Mouse (Mus musculus) spleen, adult 12 weeks (tissue): ENCODE results near the gene Gadd45b.

Experiments used
- DNase-seq: peaks from one replicate; pipeline ENCODE4 v3.0.0; 2022; ENCODE audit warnings: low spot score

Gene Gadd45b

GRCm38 (mm10) chr10:80929299-80930226 lies at the start of gene Gadd45b:
Gene Gadd45b, plus strand, starts transcription at chr10:80930073.
- DNase-seq = peak; percentile 90

GRCm38 (mm10) chr10:80880131-80880641 lies 49.7 kb upstream of the Gadd45b start:
- DNase-seq = peak; percentile 73

- DNase-seq = no peak
Measured at GRCm38 (mm10) chr10:80880901-80881300, 49.0 kb upstream of the Gadd45b start.

GRCm38 (mm10) chr10:80881301-80881700 lies 48.6 kb upstream of the Gadd45b start:
- DNase-seq = peak; percentile 78

- DNase-seq = no peak
Measured at GRCm38 (mm10) chr10:80887181-80887580, 42.7 kb upstream of the Gadd45b start.

GRCm38 (mm10) chr10:80895100-80895499 lies 34.8 kb upstream of the Gadd45b start:
- no peak for DNase-seq

- DNase-seq = no peak
Measured at GRCm38 (mm10) chr10:80895697-80896096, 34.2 kb upstream of the Gadd45b start.

- no peak for DNase-seq
Measured at GRCm38 (mm10) chr10:80896581-80897485, 33.0 kb upstream of the Gadd45b start.

- DNase-seq = no peak
Measured at GRCm38 (mm10) chr10:80897861-80898510, 31.9 kb upstream of the Gadd45b start.

- no peak for DNase-seq
Measured at GRCm38 (mm10) chr10:80899074-80899473, 30.8 kb upstream of the Gadd45b start.

GRCm38 (mm10) chr10:80899591-80900317 lies 30.1 kb upstream of the Gadd45b start:
- DNase-seq = no peak

- DNase-seq = peak; percentile 94
Measured at GRCm38 (mm10) chr10:80900318-80901247, 29.3 kb upstream of the Gadd45b start, which contains the start of gene Timm13. Gene Timm13, minus strand, starts transcription at chr10:80900969.

- no peak for DNase-seq
Measured at GRCm38 (mm10) chr10:80901409-80902272, 28.2 kb upstream of the Gadd45b start.

- DNase-seq = no peak
Measured at GRCm38 (mm10) chr10:80902273-80902940, 27.5 kb upstream of the Gadd45b start.

- DNase-seq = no peak
Measured at GRCm38 (mm10) chr10:80903282-80903681, 26.6 kb upstream of the Gadd45b start.

GRCm38 (mm10) chr10:80904004-80904693 lies 25.7 kb upstream of the Gadd45b start:
- no peak for DNase-seq

- DNase-seq = no peak
Measured at GRCm38 (mm10) chr10:80904709-80905108, 25.2 kb upstream of the Gadd45b start.
